Mouse (Mus musculus) NIH3T3 (cell line): ENCODE results near the gene Tacr1.
"Not testable (repeated sequence)": the region's sequence is repeated elsewhere in the genome, so short reads cannot be mapped to it uniquely, and the experiment has no call there.

Experiments
- DNase-seq: peaks from one replicate; pipeline ENCODE4 v3.0.0-alpha.2; 2012; ENCODE audit warnings: low read depth

Gene Tacr1

DNA sequence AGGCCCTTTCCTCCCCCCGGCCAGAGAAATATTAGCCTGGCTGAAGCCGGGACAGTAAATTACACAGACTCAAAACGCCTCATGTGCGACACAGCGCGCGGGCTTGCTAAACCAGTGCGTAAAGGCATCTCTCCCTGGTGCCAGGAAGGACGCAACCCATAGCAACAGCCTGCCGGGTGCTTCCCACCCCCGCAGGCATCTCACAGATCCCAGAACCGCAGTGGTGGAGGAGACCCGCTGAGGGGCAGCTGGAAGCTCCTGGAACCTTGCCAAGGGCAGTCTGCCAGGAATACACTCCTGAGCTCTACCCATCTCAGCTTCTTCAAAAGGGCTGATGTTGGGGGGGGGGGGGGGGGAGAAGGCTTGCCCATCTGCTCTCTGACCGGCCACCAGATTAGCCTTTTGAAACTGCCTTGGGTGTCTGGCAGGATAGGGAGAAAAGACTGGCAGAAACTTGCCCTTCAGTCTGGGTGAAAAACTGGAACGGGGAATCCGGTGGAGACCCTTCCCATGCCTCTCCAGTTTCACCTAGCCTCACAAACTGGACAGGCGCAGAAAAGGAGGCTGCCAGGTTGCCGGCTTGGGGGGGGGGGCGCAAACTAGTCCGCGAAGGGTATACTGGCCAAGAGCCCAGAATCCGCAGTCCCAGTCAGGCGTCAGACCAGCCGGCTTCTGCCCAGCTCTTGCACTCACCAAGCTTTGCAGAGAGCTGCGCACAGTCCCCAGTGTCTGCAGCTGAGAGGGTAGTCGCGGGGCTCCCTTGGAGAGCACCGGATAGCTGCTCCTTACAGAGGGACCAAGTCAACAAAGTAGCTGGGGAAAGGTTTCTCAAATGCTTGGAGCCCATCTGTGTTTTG, at the start of gene Tacr1:
Tacr1 (plus strand) TSS at position 740 of the 857 bp plus-strand sequence.
- peak; percentile 9 for DNase-seq

- no peak for DNase-seq
Observed at GRCm38 (mm10) chr6:82376144-82376543, 26.0 kb upstream of the Tacr1 start.

DNA sequence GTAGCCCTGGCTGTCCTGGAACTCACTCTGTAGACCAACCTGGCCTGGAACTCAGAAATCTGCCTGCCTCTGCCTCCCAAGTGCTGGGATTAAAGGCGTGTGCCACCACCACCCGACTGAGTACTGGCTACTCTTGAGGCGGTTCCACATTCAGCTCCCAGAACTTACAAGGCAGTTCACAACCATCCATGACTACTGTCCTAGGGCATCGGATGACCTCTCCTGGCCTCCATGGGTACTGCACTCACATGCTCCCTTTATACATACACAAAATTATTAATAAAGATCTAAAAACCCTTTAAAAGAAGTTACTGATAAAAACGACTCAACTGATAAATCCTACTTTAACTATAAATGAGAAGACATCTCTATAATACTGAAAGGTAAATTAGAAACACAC, 18.6 kb upstream of the Tacr1 start:
- DNase-seq = no peak

DNA sequence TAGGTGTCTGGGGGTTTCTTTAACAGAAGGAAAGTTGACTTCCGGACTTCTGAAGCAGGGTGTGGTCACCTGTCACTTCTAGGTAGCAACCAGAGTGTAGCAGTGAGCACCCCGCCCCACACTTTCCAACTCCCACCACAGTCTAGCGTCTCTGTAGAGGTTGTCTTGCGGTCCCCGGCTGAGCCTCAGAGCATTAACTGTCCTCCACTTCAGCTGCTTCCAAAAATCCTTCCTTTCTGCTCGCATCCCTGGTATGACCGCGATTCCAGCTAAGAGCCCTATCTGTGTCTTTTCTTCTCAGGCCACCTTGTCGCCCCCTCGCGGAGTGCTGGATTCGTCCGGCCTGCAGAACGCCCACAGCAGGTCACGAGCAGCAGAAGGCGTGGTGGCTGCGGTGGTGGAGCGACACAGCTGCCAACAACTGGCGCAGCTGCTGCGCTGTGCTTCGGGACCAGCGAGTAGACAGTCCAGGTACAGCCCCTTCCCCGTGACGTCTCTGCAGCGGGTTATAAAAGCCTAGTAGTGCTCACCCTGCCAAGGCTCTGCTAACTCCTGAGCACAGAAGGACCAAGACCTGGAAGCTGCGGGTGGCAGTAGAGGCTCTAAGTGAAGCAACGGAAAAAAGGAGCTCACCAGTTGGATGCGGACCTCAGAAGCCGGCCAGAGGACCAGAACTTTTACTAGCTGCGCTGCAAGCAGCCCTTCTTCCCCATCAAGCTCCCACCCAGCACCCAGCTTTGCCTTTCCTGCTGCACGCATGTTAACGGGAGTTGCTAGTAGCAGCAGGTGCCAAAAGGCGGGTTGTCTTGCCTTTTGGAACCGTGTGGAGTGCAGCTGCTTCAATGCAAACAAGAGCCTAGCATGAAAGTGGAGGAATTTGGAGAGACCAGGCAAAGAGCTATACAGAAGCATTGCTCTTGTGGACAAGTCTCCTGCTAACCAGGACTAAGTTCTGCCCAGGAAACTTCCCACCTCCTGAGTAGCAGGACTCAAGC, 664 bp downstream of the Tacr1 start:
- no peak for DNase-seq

DNA sequence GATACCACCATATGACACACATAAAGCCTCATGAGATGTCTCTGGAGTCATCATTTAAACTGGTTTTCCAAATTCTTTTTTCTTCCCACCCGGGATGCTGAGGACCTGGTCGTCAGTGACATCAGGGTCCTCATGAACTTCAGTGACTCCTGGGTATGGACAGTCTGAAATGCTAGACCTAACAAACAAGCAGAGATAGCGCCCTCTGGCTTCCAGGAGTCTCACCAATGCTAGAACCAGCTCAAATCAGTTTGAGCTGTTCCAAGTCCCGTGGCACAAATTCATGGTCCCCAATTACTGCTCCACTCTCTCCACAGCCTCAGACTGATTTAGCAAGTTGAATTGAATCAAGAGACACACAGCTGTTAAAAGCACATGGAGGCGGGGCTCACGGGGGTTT, 16.2 kb downstream of the Tacr1 start:
- no peak for DNase-seq

GRCm38 (mm10) chr6:82420222-82420621, 18.1 kb downstream of the Tacr1 start:
- DNase-seq = no peak

DNA sequence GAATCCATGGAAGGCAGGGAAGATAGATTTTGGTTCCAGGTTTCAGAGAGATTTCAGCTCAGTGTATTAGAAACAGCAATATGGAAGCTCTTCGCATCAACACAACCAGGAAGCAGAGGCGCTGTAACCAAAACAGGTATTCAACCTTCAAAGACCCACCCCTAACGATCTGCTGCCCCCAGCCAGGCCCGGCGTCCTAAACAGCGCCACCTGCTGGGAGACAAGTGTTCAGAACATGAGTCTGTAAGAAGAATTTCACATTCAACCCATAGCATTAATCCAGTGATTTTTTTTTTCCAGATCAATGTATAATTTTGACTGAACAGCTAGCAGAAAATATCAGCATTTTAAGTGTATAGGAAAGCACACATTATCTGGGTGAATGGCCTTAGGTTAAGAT, 26.8 kb downstream of the Tacr1 start:
- peak; percentile 15 for DNase-seq

DNA sequence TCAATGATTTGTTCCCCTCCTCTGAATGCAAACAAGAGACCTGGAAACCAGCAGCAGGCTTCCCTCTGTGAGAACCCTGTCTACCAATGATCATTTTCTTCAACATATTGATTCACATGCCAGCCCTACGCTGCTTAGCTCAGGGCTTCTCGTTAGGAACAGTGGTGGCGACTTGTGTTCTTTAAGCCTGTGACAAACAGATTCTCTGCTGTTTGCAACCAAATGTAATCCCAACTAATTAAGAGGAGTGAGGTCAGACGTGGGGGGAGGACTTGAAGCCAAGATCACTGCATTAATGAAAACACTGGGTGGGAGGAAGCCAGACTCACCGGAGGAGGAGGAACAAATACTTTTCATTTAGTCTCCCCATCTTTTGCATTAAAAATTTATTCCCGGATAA, 27.6 kb downstream of the Tacr1 start:
- no peak for DNase-seq

- DNase-seq = no peak
Observed at GRCm38 (mm10) chr6:82437174-82437573, 35.0 kb downstream of the Tacr1 start.

DNA sequence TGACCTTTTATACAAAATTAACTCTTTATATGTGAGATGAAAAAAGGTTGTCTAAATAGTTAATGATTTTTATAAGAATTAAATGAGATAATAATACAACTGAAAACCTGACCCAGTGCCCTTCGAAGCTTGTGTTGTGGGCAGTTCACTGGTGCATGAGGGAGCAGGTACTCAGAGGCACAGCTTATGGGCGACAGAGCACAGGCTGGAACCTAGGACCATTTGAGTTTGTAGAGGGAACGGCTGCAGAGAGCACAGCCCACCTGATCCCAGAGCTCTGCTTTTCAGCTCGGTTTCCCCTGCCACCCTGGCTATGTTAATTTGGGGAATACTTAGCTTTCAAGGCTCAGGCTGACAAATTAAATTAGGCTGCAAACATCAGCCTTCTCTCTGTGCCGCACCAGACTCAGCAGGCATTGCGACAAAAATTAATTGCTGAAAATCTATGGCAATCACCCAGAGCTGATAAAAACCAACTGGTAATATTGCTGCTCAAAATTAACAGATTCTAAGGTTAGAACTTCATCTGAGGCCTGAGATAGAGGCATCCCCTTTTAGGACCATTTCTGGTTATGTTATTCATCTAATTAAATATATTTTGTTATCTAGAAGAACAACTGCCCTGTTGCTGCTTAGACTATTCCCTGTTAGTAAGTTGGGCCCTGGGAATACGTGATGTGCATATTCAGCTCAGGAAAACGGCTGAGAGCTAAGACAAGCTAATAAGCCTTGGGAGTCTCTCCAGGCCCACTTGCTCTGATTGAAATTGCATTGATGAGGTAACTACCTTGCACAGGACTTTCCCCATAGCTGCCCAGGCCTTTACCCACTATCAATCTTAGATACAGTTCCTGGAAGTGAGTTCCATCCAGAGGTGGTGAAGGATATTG, 50.3 kb downstream of the Tacr1 start:
- DNase-seq = not testable (repeated sequence)

GRCm38 (mm10) chr6:82455245-82455644, 53.1 kb downstream of the Tacr1 start:
- DNase-seq = no peak

- DNase-seq = no peak
Observed at GRCm38 (mm10) chr6:82457163-82457763, 55.1 kb downstream of the Tacr1 start.

DNA sequence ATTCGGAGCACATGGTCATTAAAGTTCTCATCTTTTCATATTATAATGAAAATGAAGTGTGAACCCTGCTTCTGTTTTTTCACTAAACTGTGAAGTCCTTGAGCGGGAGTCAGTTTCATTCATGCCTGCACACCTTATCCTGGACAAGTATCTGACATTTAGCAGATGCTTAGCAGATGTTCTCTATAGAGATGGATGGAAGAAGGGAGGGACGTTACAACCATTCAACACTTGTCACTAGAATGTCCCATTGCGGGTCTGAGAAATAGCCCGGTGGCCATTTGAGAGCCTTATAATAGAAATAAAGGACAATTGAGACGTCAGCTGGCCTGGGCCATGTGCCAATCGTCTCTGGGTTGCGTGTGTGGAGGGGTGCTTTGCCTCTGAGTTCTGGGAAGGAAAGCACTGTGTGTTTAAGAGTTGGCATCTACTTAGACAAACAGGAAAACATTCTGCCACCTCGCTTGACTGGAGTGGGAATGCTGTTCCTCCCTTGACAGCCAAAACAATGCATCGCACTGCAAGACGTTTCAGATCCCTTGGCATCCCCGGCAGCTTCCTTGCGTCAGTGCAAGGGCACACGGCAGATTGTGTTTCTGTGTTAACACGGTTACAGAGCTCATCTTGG, 56.7 kb downstream of the Tacr1 start:
- DNase-seq = no peak

- DNase-seq = no peak
Observed at GRCm38 (mm10) chr6:82463171-82463570, 61.0 kb downstream of the Tacr1 start.

DNA sequence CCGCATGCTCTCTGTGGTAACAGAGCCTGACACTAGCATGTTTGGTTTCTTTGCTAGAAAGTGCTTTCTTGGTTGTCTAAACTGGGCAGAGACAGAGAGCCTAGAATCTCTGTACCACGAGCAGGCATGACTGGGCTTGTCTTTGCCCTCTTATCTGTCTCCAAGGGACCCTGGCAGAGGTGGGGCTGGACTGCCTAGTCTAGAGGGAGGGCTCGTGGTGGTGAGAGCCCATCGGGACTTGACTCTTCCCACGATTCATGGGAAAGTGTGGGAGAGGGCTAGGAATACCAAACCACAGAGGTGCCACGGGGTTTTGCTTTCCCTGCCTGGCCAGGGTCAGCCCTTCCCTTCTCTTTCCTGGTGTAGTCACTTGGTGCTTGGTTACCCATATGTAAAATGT, 72.3 kb downstream of the Tacr1 start:
- no peak for DNase-seq

GRCm38 (mm10) chr6:82483842-82484241, 81.7 kb downstream of the Tacr1 start:
- DNase-seq = no peak

GRCm38 (mm10) chr6:82494481-82494880, 92.3 kb downstream of the Tacr1 start:
- no peak for DNase-seq

DNA sequence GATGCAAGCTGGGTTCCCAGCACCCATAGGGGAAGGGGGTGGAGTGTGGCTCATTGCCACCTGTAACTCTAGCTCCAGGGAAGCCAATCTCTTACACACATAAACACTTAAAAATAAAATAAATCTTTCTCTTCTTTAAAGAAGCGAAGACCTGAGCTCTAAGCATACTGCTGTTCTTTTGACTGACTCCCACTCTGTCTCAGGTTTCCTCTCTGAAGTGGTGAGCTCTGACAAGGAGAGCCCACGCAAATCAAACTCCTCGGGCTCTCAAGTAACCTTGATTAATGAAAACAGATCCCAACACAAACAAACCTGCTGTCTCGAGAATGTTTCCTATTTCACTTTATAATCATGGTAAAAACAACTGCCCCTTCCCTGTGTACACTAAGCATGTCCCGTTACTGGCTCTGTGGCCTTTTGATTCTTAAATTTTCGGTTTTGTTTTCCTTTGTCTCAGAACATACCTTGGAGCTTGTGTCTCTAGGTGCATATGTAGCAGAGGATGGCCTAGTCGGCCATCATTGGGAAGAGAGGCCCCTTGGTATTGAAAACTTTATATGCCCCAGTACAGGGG, 108.8 kb downstream of the Tacr1 start:
- DNase-seq = no peak

DNA sequence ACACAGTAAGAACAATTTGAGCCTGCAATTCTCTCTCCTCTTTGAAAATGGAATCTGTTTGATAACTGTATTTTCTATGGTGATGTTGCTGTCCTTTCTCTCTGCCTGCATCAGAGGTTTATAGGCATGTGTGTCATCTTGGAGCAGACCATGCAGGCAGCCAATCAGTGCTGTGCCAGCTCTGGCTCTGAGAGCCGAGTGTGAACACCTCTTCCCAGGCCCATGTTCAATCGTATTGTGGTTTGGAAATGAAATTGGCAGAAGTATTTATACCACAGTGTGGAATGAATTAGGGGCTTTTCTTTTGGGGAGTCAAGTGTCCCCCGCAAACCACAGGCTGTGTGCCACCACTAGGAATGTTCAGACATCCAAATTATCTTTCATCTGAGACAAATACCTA, 117.5 kb downstream of the Tacr1 start:
- no peak for DNase-seq

GRCm38 (mm10) chr6:82522567-82522966, 120.4 kb downstream of the Tacr1 start:
- DNase-seq = no peak
